Mouse (Mus musculus): ENCODE measurements around the gene Efemp2. TPM values are rescaled to one million over a fixed set of nuclear protein-coding genes. Genes with fewer than 3 reads are reported as not detected.

Efemp2 gene
- polyA plus RNA-seq, 1 experiment from 2014 or later, result 68.9 TPM

GRCm38 (mm10) chr19:5456241-5456921 lies 17.4 kb upstream of the Efemp2 start:
- peak overlapping the region; percentile 87 for H3K27ac ChIP-seq (replicated peaks)
- peaks cover 21% of the 10 kb centered on the region for H3K27me3 ChIP-seq
- no peaks in the 10 kb centered on the region for H3K9me3 ChIP-seq
- H3K4me2 ChIP-seq (replicated peaks), result peak overlapping the region; percentile 98
- no peak for ATAC-seq (ENCODE audit: low FRiP score, low read depth)
- H3K9ac ChIP-seq (replicated peaks), result peak overlapping the region; percentile 83
- peak overlapping the region; percentile 72 for H3K4me3 ChIP-seq
- 3% methylated on average over 26 of the region's 26 CpGs for WGBS
- H3K36me3 ChIP-seq, result peaks cover 10% of the 10 kb centered on the region; the same call in 1 of the 2 replicates
- peaks cover 38% of the 10 kb centered on the region for H3K4me1 ChIP-seq

DNA sequence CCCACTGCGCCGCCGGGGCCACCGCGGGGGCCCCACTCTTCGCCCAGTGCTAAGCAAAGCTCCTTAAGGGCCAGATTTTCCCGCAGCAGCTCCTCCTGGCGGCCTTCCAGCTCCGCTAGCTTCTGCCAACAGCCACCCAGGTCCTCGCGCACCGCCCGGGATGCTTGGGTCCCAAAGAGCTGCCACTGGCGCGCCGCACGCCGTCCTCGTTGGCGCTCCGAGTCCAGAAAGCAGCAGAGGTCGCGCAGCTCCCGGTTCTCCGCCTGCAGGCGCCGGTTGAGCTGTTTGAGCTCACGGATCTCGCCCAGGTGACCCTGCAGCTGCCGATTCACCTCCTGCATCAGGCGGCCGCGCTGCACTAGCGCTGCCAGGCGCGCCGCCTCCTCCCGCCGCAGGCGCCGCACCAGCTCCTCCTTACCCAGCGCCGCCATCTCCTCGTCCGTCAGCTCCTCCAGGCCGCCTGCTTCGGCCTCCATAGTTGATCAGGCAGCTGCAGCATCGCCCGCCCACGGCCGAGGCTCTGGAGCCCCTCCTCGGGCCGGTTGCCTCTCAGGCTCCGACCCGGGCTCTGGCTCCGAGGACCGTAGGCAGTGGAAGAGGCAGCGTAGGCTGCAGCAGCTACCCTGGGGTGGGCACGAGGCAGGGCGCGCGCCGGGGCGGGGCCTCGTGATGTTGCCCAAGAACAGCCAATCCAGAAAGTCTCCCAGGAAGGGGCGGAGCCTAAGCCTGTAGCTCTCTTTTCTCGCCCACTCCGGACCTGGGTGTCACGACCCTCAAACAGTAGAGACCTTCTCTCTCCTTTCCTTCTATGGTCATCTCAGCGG lies 16.6 kb upstream of the Efemp2 start:
- peak overlapping the region; percentile 72 for H3K4me3 ChIP-seq
- peaks cover 10% of the 10 kb centered on the region; the same call in 1 of the 2 replicates for H3K36me3 ChIP-seq
- peak overlapping the region; percentile 98 for H3K4me2 ChIP-seq (replicated peaks)
- H3K4me1 ChIP-seq, result peaks cover 43% of the 10 kb centered on the region
- ATAC-seq (ENCODE audit: low FRiP score, low read depth), result peak; percentile 93
- under 1% methylated on average over 70 of the region's 70 CpGs for WGBS
- H3K9ac ChIP-seq (replicated peaks), result peak overlapping the region; percentile 83
- H3K9me3 ChIP-seq, result no peaks in the 10 kb centered on the region
- H3K27ac ChIP-seq (replicated peaks), result peak overlapping the region; percentile 87
- peaks cover 15% of the 10 kb centered on the region for H3K27me3 ChIP-seq

DNA sequence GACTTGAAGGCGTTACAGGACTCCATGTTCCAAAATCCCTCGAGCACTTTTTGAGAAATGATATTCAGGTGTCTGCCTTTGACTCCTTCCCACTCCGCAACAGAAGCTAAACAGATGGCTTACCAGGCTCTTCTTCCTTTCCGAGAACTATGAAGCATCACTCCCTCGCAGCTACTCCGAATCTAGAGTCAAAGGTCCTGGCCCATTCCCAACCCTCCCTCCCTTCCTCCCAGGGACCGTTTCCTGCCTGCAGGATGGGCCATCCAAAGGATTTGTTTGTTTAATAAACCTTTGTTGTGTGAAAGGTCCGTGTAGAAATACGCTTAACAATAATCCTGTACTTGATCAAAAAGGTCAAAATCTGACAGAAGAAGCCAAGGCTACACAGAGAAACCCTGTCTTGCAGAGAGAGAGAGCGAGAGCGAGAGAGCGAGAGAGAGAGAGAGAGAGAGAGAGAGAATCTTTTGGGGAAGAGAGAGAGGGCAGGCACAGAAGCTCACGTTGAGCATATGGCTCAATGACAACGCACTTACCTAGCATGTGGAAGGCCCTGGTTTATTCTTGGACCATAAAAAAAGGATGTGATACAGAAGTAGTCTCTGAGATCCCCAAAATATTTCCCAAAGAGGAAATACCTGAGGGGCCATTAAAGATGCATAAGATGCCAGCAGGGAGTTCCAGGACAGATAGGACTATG lies 15.9 kb upstream of the Efemp2 start, which contains the start of gene Ccdc85b:
Gene Ccdc85b, minus strand, starts transcription at position 149 of the 697 bp plus-strand sequence.
- WGBS, result 16% methylated on average over 14 of the region's 14 CpGs
- Histone ChIP-seq H3K27me3 (peaks cover 15% of the 10 kb centered on the region), H3K9me3 (no peaks in the 10 kb centered on the region), H3K27ac (replicated peaks) (peak within 1 kb of the TSS; percentile 87), H3K36me3 (peaks cover 16% of the 10 kb centered on the region), H3K4me1 (peaks cover 43% of the 10 kb centered on the region), H3K4me3 (peak within 1 kb of the TSS; percentile 72), H3K9ac (replicated peaks) (peak within 1 kb of the TSS; percentile 83), H3K4me2 (replicated peaks) (peak within 1 kb of the TSS; percentile 98)
- no peak for ATAC-seq (ENCODE audit: low FRiP score, low read depth)

- 73% methylated on average over 7 of the region's 7 CpGs for WGBS
- H3K36me3 ChIP-seq, result peaks cover 19% of the 10 kb centered on the region
- no peaks in the 10 kb centered on the region for H3K9me3 ChIP-seq
- H3K9ac ChIP-seq (replicated peaks), result no peak overlapping the region
- H3K4me3 ChIP-seq, result no peak overlapping the region
- peaks cover 15% of the 10 kb centered on the region for H3K27me3 ChIP-seq
- H3K27ac ChIP-seq (replicated peaks), result no peak overlapping the region
- no peak overlapping the region for H3K4me2 ChIP-seq (replicated peaks)
- no peak for ATAC-seq (ENCODE audit: low FRiP score, low read depth)
- peaks cover 47% of the 10 kb centered on the region for H3K4me1 ChIP-seq
Measured at GRCm38 (mm10) chr19:5459019-5459418, 14.7 kb upstream of the Efemp2 start.

DNA sequence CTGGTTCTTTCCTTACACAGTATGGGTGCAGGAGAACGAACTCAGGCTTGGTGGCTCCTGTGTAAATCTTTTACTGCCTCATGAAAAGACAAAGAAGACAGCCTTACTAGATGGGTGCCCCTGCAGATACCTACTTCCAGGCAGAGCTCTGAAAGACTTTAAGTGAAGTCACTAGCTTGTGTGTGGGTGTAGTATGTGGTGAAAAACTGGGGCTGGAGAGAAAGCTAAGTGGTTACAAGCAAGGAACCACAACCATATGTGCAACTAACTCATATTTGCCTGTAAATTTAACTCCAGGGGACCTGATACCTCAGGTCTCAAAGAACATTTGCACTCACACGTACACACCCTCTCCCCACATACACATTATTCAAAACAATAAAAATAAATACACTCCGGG lies 13.9 kb upstream of the Efemp2 start:
- ATAC-seq (ENCODE audit: low FRiP score, low read depth), result no peak
- Histone ChIP-seq H3K9me3 (no peaks in the 10 kb centered on the region), H3K27ac (replicated peaks) (peak overlapping the region; percentile 73), H3K27me3 (peaks cover 15% of the 10 kb centered on the region), H3K4me1 (peaks cover 53% of the 10 kb centered on the region), H3K4me2 (replicated peaks) (peak overlapping the region; percentile 98), H3K9ac (replicated peaks) (peak overlapping the region; percentile 82), H3K36me3 (peaks cover 16% of the 10 kb centered on the region), H3K4me3 (peak overlapping the region; percentile 81)
- WGBS, result 28% methylated on average over 3 of the region's 3 CpGs

DNA sequence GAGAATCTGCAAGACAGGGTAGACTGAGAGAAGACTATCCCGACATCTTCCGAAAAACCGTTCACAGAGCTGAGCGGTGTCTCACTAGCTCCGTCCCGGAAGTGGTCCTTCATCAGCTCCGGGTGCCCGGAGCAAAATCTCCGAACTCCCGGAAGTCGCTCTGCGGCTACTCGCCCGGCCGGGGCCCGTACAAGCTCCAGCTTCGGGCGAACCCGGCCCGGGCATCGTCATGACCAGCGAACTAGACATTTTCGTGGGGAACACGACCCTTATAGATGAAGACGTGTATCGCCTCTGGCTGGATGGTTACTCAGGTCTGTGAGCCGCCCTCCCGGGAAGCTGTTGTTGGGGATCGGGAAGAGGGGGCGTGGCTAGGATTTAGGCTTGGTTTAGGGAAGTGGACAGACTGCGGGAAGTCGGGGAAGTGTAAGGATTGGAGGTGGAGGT lies 13.3 kb upstream of the Efemp2 start, which contains the start of gene Fibp:
Gene Fibp, plus strand, starts transcription at position 151 of the 447 bp plus-strand sequence.
- Histone ChIP-seq H3K27me3 (peaks cover 15% of the 10 kb centered on the region), H3K4me3 (peak within 1 kb of the TSS; percentile 81), H3K36me3 (peaks cover 22% of the 10 kb centered on the region), H3K9me3 (no peaks in the 10 kb centered on the region), H3K27ac (replicated peaks) (peak within 1 kb of the TSS; percentile 73), H3K4me2 (replicated peaks) (peak within 1 kb of the TSS; percentile 98), H3K9ac (replicated peaks) (peak within 1 kb of the TSS; percentile 82), H3K4me1 (peaks cover 47% of the 10 kb centered on the region)
- ATAC-seq (ENCODE audit: low FRiP score, low read depth), result peak; percentile 57
- under 1% methylated on average over 32 of the region's 32 CpGs for WGBS

GRCm38 (mm10) chr19:5461411-5461810 lies 12.3 kb upstream of the Efemp2 start:
- peaks cover 37% of the 10 kb centered on the region for H3K4me1 ChIP-seq
- 88% methylated on average over 6 of the region's 6 CpGs for WGBS
- no peaks in the 10 kb centered on the region for H3K9me3 ChIP-seq
- peak overlapping the region; percentile 82; the same call in 1 of the 2 replicates for H3K9ac ChIP-seq (replicated peaks)
- peaks cover 15% of the 10 kb centered on the region for H3K27me3 ChIP-seq
- ATAC-seq (ENCODE audit: low FRiP score, low read depth), result no peak
- peaks cover 31% of the 10 kb centered on the region for H3K36me3 ChIP-seq
- peak overlapping the region; percentile 81 for H3K4me3 ChIP-seq
- H3K27ac ChIP-seq (replicated peaks), result no peak overlapping the region
- peak overlapping the region; percentile 98 for H3K4me2 ChIP-seq (replicated peaks)

- no peak overlapping the region for H3K27ac ChIP-seq (replicated peaks)
- H3K4me3 ChIP-seq, result no peak overlapping the region
- 91% methylated on average over 9 of the region's 9 CpGs for WGBS
- ATAC-seq (ENCODE audit: low FRiP score, low read depth), result no peak
- peaks cover 13% of the 10 kb centered on the region for H3K27me3 ChIP-seq
- H3K9me3 ChIP-seq, result no peaks in the 10 kb centered on the region
- peaks cover 46% of the 10 kb centered on the region for H3K36me3 ChIP-seq
- H3K9ac ChIP-seq (replicated peaks), result no peak overlapping the region
- peaks cover 28% of the 10 kb centered on the region for H3K4me1 ChIP-seq
- no peak overlapping the region for H3K4me2 ChIP-seq (replicated peaks)
Measured at GRCm38 (mm10) chr19:5463212-5463611, 10.5 kb upstream of the Efemp2 start.

DNA sequence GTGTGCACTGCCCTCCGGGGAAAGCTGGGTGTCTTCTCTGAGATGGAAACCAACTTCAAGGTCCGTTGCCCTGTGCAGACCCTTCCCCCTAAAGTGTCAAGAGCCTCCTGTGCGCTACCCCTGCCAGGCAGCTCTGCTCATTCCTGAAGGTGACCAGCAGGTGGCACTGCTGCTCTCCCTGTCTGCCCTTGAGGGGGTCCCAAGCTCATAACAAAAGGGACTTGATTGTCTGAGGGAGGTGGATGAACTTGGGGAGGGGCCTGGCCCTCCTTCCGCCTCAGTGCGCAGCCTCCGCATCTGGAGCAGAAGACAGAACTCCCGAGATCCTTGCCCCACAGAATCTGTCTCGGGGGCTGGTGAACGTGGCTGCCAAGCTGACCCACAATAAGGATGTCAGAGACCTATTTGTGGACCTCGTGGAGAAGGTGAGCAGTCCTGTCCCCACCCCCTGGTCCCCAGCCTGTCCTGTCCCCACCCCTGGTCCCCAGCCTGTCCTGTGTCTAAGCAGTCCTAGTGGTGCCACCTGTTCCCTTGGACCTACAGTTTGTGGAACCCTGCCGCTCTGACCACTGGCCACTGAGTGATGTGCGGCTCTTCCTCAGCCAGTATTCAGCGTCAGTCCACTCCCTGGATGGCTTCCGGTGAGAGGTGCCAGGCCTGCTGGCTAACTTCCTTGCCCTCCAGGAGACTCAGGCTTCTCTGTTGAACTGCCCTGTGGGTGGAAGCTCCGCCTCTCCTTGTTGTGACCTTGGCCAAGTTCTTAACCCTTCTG lies 9.8 kb upstream of the Efemp2 start:
- 46% methylated on average over 15 of the region's 15 CpGs for WGBS

DNA sequence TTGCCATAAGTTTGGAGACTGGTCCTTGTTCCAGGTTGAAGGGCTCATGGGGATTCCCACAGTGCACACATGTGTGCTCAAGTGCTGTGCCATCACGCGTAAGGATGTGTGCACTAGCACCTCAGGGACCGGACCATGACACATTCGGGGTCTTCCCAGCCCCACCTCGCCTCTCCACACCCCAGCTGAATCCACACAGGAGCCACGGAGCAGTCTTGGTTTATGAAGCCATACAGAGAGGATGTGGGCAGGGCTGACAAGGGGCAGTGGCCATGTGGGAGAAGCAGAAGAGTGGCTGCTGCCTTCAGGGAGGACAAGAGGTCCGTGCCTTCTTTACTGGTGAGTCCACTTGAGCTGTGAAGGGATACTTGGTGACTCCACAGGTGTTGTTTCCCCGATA lies 8.7 kb upstream of the Efemp2 start:
- H3K36me3 ChIP-seq, result peaks cover 46% of the 10 kb centered on the region
- 93% methylated on average over 8 of the region's 8 CpGs for WGBS

More for the DNA sequence above, 9.8 kb upstream of the Efemp2 start:
- peak overlapping the region; percentile 52; the same call in 1 of the 2 replicates for H3K9ac ChIP-seq (replicated peaks)
- H3K4me2 ChIP-seq (replicated peaks), result peak overlapping the region; percentile 46
- peaks cover 46% of the 10 kb centered on the region for H3K36me3 ChIP-seq
- peak overlapping the region; percentile 21; the same call in 1 of the 2 replicates for H3K27ac ChIP-seq (replicated peaks)
- peak overlapping the region; percentile 30 for H3K4me3 ChIP-seq
- peaks cover 5% of the 10 kb centered on the region for H3K27me3 ChIP-seq
- peak; percentile 69 for ATAC-seq (ENCODE audit: low FRiP score, low read depth)
- no peaks in the 10 kb centered on the region for H3K9me3 ChIP-seq
- peaks cover 26% of the 10 kb centered on the region for H3K4me1 ChIP-seq

More for the DNA sequence above, 8.7 kb upstream of the Efemp2 start:
- Histone ChIP-seq H3K27ac (replicated peaks) (no peak overlapping the region), H3K4me3 (no peak overlapping the region), H3K4me2 (replicated peaks) (no peak overlapping the region), H3K9ac (replicated peaks) (no peak overlapping the region), H3K4me1 (peaks cover 22% of the 10 kb centered on the region), H3K9me3 (no peaks in the 10 kb centered on the region), H3K27me3 (no peaks in the 10 kb centered on the region)
- ATAC-seq (ENCODE audit: low FRiP score, low read depth), result no peak

All from midbrain, embryonic 12.5 days (tissue).